Mouse (Mus musculus): ENCODE data around the gene Abcg4.
"Not testable (repeated sequence)": the region's sequence is repeated elsewhere in the genome, so short reads cannot be mapped to it uniquely, and the experiment has no call there.

The Abcg4 gene

GRCm38 (mm10) chr9:44319105-44319886 is 30.9 kb upstream of the Abcg4 start:
- peak in 1 of 2 experiments; percentile 29 for DNase-seq

GRCm38 (mm10) chr9:44318826-44319095 is 30.3 kb upstream of the Abcg4 start:
- DNase-seq, result no peak

GRCm38 (mm10) chr9:44318076-44318825 is 29.8 kb upstream of the Abcg4 start:
- DNase-seq, result no peak

- peak; percentile 41 to 42 for DNase-seq
Observed at GRCm38 (mm10) chr9:44317452-44317851, 29.0 kb upstream of the Abcg4 start.

GRCm38 (mm10) chr9:44314910-44315309 is 26.5 kb upstream of the Abcg4 start:
- no peak for DNase-seq

- no peak for DNase-seq
Observed at GRCm38 (mm10) chr9:44314257-44314547, 25.8 kb upstream of the Abcg4 start.

- peak; percentile 88 for DNase-seq
Observed at GRCm38 (mm10) chr9:44313476-44314256, 25.3 kb upstream of the Abcg4 start.

GRCm38 (mm10) chr9:44311136-44312134 is 23.0 kb upstream of the Abcg4 start:
- DNase-seq, result no peak

GRCm38 (mm10) chr9:44310750-44311135 is 22.3 kb upstream of the Abcg4 start:
- no peak for DNase-seq

GRCm38 (mm10) chr9:44309756-44310155 is 21.3 kb upstream of the Abcg4 start:
- DNase-seq, result no peak

GRCm38 (mm10) chr9:44307248-44307647 is 18.8 kb upstream of the Abcg4 start:
- DNase-seq, result no peak

GRCm38 (mm10) chr9:44306532-44306931 is 18.1 kb upstream of the Abcg4 start:
- DNase-seq, result no peak

GRCm38 (mm10) chr9:44305466-44306079 is 17.2 kb upstream of the Abcg4 start, which contains the start of gene Hinfp:
Gene Hinfp (minus strand): TSS chr9:44305671.
- peak; percentile 97 to 99 for DNase-seq

- not testable (repeated sequence) for DNase-seq
Observed at GRCm38 (mm10) chr9:44300001-44300400, 11.6 kb upstream of the Abcg4 start.

- peak; percentile 73 for DNase-seq
Observed at GRCm38 (mm10) chr9:44292490-44292889, 4.1 kb upstream of the Abcg4 start.

GRCm38 (mm10) chr9:44288959-44289291 is 510 bp upstream of the Abcg4 start:
- peak; percentile 47 to 51 for DNase-seq

- peak; percentile 72 to 74 for DNase-seq
Observed at GRCm38 (mm10) chr9:44287401-44288075, 877 bp downstream of the Abcg4 start.

- peak in 1 of 2 experiments; percentile 44 for DNase-seq
Observed at GRCm38 (mm10) chr9:44287003-44287400, 1.4 kb downstream of the Abcg4 start.

GRCm38 (mm10) chr9:44286256-44286850 is 2.1 kb downstream of the Abcg4 start:
- DNase-seq, result no peak

GRCm38 (mm10) chr9:44283183-44283582 is 5.2 kb downstream of the Abcg4 start:
- no peak for DNase-seq

GRCm38 (mm10) chr9:44269973-44270372 is 18.4 kb downstream of the Abcg4 start:
- DNase-seq, result no peak
